Mouse (Mus musculus) CH12.LX (cell line): ENCODE measurements around the gene Adtrp.

Experiments used
- CTCF ChIP-seq, 2 experiments: IDR thresholded peaks in 1 of 2; conservative IDR thresholded peaks in 1 of 2; 2 replicates each; pipeline ENCODE4 v1.5.1; 2011 to 2012; ENCODE audit warnings: low read depth in 2 of 2, low read length in 2 of 2, improper control_type of control experiment in 1 of 2, inconsistent platforms in 1 of 2, mild to moderate bottlenecking in 1 of 2, moderate library complexity in 1 of 2
- JUND ChIP-seq: conservative IDR thresholded peaks from 2 replicates; pipeline ENCODE4 v1.6.1; 2011; ENCODE audit warnings: low read depth, low read length, improper control_type of control experiment
- MAX ChIP-seq: IDR thresholded peaks from 2 replicates; pipeline ENCODE4 v1.6.1; 2011; ENCODE audit warnings: low read length, improper control_type of control experiment
- MEF2A ChIP-seq: IDR thresholded peaks from 2 replicates; pipeline ENCODE4 v1.6.1; 2014; ENCODE audit warnings: low read depth, mild to moderate bottlenecking, inconsistent platforms, low read length, improper control_type of control experiment, borderline replicate concordance
- SMC3 ChIP-seq: IDR thresholded peaks from 2 replicates; pipeline ENCODE4 v1.6.1; 2011; ENCODE audit warnings: low read depth, low read length, improper control_type of control experiment

DNA sequence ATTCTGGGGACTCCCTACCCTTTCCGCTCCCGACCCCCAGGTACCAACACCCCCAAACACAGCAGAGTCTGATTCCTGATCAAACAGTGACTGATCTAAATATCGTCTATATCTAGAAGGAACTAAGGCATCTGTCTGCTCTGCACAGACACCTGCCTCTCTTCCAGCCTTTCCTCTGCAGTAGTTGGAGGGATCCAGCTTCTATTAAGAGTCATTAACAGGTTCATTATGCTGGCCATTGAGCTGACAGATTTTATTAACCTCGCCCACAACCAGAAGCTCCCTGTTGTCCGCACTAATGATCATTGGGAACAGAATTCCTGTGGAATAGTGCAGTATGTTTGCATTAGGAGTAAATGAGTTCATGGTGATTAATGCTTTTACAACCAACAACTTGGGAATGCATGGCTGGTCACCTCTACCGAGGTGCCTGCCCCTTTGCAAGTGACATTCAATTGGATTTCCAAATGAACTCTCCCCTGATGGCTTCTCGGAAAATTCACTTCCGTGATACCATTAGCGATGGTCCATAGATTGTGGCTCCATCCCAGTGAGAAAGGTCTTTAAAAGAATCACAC lies 67.8 kb downstream of the Adtrp start:
- TF ChIP-seq SMC3 (no peak), MAX (no peak), CTCF (conservative IDR thresholded peaks at IDR 0.05 in 1 of 2, IDR thresholded peaks at IDR 0.05 in 1 of 2; ENCODE audit: low read depth in 2 of 2, low read length in 2 of 2) (no peak), JUND (no peak), MEF2A (no peak)
